Mouse (Mus musculus) CH12.LX (cell line): ENCODE data around the gene Tmem121.
A peak's percentile ranks its signal among the peaks of the same experiment; 100 is the strongest.

ENCODE experiments used
- E2F4 ChIP-seq: IDR thresholded peaks from 2 replicates; pipeline ENCODE4 v1.6.1; 2011; ENCODE audit warnings: low read depth, low read length, improper control_type of control experiment; ENCODE audit not compliant: insufficient replicate concordance
- ETS1 ChIP-seq: conservative IDR thresholded peaks from 2 replicates; pipeline ENCODE4 v1.6.1; 2012; ENCODE audit warnings: low read depth, mild to moderate bottlenecking, inconsistent platforms, low read length, improper control_type of control experiment, moderate library complexity

DNA sequence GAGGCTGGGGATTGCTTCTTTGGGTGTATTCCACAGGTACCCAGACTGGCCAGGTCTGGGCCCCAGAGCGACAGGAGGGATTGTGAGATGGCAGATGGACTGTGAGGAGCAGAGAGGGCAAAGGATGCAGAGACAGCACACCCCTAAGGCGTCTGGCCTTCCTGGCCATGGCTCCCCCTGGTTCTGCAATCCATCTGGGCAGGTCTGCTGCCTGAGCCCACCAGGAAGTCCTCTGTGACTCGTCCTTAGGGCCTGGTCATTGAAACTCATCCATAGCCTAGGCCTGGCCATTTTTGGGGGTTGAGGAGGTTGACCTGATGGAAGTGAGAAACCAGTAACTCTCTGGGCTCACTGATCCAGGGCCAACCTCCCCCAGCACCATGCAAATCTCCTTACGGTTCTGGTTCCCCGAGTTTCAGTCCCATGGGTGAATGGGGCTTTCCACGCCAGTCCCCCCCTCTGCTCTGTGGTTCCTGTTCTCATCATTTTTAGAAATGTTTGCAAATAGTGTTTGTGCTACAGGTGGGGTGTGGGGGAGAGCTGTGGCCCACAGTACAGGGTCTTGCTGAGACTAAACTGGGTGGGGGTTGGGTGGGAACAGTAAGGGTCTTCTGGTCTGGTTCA, 42.4 kb downstream of the Tmem121 start:
- TF ChIP-seq E2F4, result no peak; the same call in 1 of the 2 replicates
- peak; percentile 80 for TF ChIP-seq ETS1
